Comparison of ENCODE assay signal across 8 mouse cellular contexts in genomic region chr9:13231545-13232216, GRCm38 (mm10). TPM values are rescaled to one million over a fixed set of nuclear protein-coding genes. Genes with fewer than 3 reads are reported as not detected.
DNase-seq lines count a peak whose midpoint lies in the region; ATAC-seq and TF ChIP-seq lines count a peak whose summit lies in the region.

No protein-coding gene starts in this region.

- no peak overlapping the region for H3K27ac ChIP-seq in forebrain, postnatal 0 days (ENCODE audit: low read depth, low read length)

- peak; percentile 87 for TF ChIP-seq CTCF in forebrain, postnatal 0 days (IDR thresholded peaks at IDR 0.05; ENCODE audit: low read depth)

- 14% methylated on average over 5 of the region's 5 CpGs for WGBS in forebrain, postnatal 0 days

- H3K4me1 ChIP-seq in forebrain, postnatal 0 days (ENCODE audit: insufficient read depth): no peaks in the 10 kb centered on the region

- H3K36me3 ChIP-seq in forebrain, postnatal 0 days (ENCODE audit: insufficient read depth): no peaks in the 10 kb centered on the region

- H3K27me3 ChIP-seq in forebrain, postnatal 0 days (ENCODE audit: insufficient read depth, low read length): no peaks in the 10 kb centered on the region

- H3K9me3 ChIP-seq in forebrain, postnatal 0 days (ENCODE audit: low read length): no peaks in the 10 kb centered on the region

- no peak overlapping the region for H3K4me2 ChIP-seq in forebrain, postnatal 0 days (ENCODE audit: low read depth)

- ATAC-seq in CD4-positive, CD25-positive, alpha-beta regulatory T cell, adult 4 months: peak; percentile 85
- peak; percentile 86 for ATAC-seq in forebrain, postnatal 0 days

- no peak overlapping the region for H3K4me3 ChIP-seq in forebrain, postnatal 0 days (ENCODE audit: low read depth, low read length)

- DNase-seq in kidney, adult 9 months: peak; percentile 39
- DNase-seq in kidney, adult 11 months: no peak
- DNase-seq in R1 (ENCODE audit: low read depth, low spot score): peak; percentile 38
- peak; percentile 84 for DNase-seq in forebrain, postnatal 0 days
- DNase-seq in mesoderm, embryonic 11.5 days (ENCODE audit: low read depth, low spot score): peak; percentile 68
- no peak for DNase-seq in testis, postnatal 10 days (ENCODE audit: low spot score)
- DNase-seq in cerebellum, adult 11 months: no peak

- H3K9ac ChIP-seq in forebrain, postnatal 0 days: no peak overlapping the region

RNA-seq across cellular contexts. Expression of gene Jrkl, which starts 13.9 kb away (rescaled TPM):
- polyA plus RNA-seq in CD4-positive, CD25-positive, alpha-beta regulatory T cell, adult 4 months (2017; shearing (Covaris generic)): 1 to 10 TPM; 2.8 to 6.0 TPM
- total RNA-seq in forebrain, postnatal 0 days (2014; rRNA removed): 7.5 and 8.9 TPM in 2 replicates
- 4.3 and 5.4 TPM in 2 replicates for polyA plus RNA-seq in forebrain, postnatal 0 days (2015; fragmentation: Nextera tagmentation; extraction: Ambion mirVana)

RNA-seq across cellular contexts. Expression of gene Ccdc82, which starts 15.1 kb away (rescaled TPM):
- polyA plus RNA-seq in CD4-positive, CD25-positive, alpha-beta regulatory T cell, adult 4 months (2017; shearing (Covaris generic)): 10 to 100 TPM; 45.9 to 48.7 TPM
- 15.6 and 24.9 TPM in 2 replicates for total RNA-seq in forebrain, postnatal 0 days (2014; rRNA removed)
- polyA plus RNA-seq in forebrain, postnatal 0 days (2015; fragmentation: Nextera tagmentation; extraction: Ambion mirVana): 5.7 and 7.0 TPM in 2 replicates

Comparison
In these comparisons a context has a peak if more than half of its experiments do, and no peak if none do; other contexts are left out.
1. DNase-seq: peak in kidney, adult 9 months (single experiment), R1 (single experiment), forebrain, postnatal 0 days (single experiment) and mesoderm, embryonic 11.5 days (single experiment); none in kidney, adult 11 months (single experiment), testis, postnatal 10 days (single experiment) and cerebellum, adult 11 months (single experiment).